Mouse (Mus musculus): ENCODE measurements around the gene Hydin. TPM values are rescaled to one million over a fixed set of nuclear protein-coding genes. Genes with fewer than 3 reads are reported as not detected.
"Not testable (repeated sequence)": the region's sequence is repeated elsewhere in the genome, so short reads cannot be mapped to it uniquely, and the experiment has no call there.

The Hydin gene
- total RNA-seq, 2 experiments from 2014 or later = 0.05 TPM; not detected in 1

GRCm38 (mm10) chr8:110521851-110522250, 255.1 kb downstream of the Hydin start:
- DNase-seq (ENCODE audit: low spot score) = no peak

GRCm38 (mm10) chr8:110522495-110522894, 255.7 kb downstream of the Hydin start:
- DNase-seq (ENCODE audit: low spot score) = not testable (repeated sequence)

GRCm38 (mm10) chr8:110522985-110523384, 256.2 kb downstream of the Hydin start:
- no peak for DNase-seq (ENCODE audit: low spot score)

GRCm38 (mm10) chr8:110525229-110525628, 258.5 kb downstream of the Hydin start:
- DNase-seq (ENCODE audit: low spot score) = no peak

- no peak for DNase-seq (ENCODE audit: low spot score)
Observed at GRCm38 (mm10) chr8:110530008-110530762, 263.4 kb downstream of the Hydin start.

GRCm38 (mm10) chr8:110533781-110534180, 267.0 kb downstream of the Hydin start:
- no peak for DNase-seq (ENCODE audit: low spot score)

GRCm38 (mm10) chr8:110537849-110538248, 271.1 kb downstream of the Hydin start:
- DNase-seq (ENCODE audit: low spot score) = no peak

GRCm38 (mm10) chr8:110550343-110550742, 283.6 kb downstream of the Hydin start:
- no peak for DNase-seq (ENCODE audit: low spot score)

- not testable (repeated sequence) for DNase-seq (ENCODE audit: low spot score)
Observed at GRCm38 (mm10) chr8:110552111-110552510, 285.3 kb downstream of the Hydin start.

GRCm38 (mm10) chr8:110592641-110593040, 325.9 kb downstream of the Hydin start:
- no peak for DNase-seq (ENCODE audit: low spot score)

GRCm38 (mm10) chr8:110594164-110594563, 327.4 kb downstream of the Hydin start:
- DNase-seq (ENCODE audit: low spot score) = no peak

- peak; percentile 50 for DNase-seq (ENCODE audit: low spot score)
Observed at GRCm38 (mm10) chr8:110604556-110604955, 337.8 kb downstream of the Hydin start.

- no peak for DNase-seq (ENCODE audit: low spot score)
Observed at GRCm38 (mm10) chr8:110605401-110606015, 338.7 kb downstream of the Hydin start.

GRCm38 (mm10) chr8:110615730-110616129, 349.0 kb downstream of the Hydin start:
- DNase-seq (ENCODE audit: low spot score) = no peak

GRCm38 (mm10) chr8:110617801-110618358, 351.1 kb downstream of the Hydin start:
- no peak for DNase-seq (ENCODE audit: low spot score)

- DNase-seq (ENCODE audit: low spot score) = peak; percentile 98
Observed at GRCm38 (mm10) chr8:110618391-110619207, 351.8 kb downstream of the Hydin start, which contains the start of gene Vac14. Vac14 (plus strand) TSS chr8:110618585.

- DNase-seq (ENCODE audit: low spot score) = no peak
Observed at GRCm38 (mm10) chr8:110619208-110619574, 352.4 kb downstream of the Hydin start.

GRCm38 (mm10) chr8:110619919-110620318, 353.1 kb downstream of the Hydin start:
- no peak for DNase-seq (ENCODE audit: low spot score)

- no peak for DNase-seq (ENCODE audit: low spot score)
Observed at GRCm38 (mm10) chr8:110626431-110626830, 359.7 kb downstream of the Hydin start.

GRCm38 (mm10) chr8:110629245-110630063, 362.7 kb downstream of the Hydin start:
- DNase-seq (ENCODE audit: low spot score) = peak; percentile 60

- DNase-seq (ENCODE audit: low spot score) = no peak
Observed at GRCm38 (mm10) chr8:110630079-110630478, 363.3 kb downstream of the Hydin start.

All from gastrocnemius, adult 18-20 months (tissue).